Mouse (Mus musculus) heart, postnatal 0 days (tissue): ENCODE results near the gene Hk2.

Experiments
- CTCF ChIP-seq: IDR thresholded peaks from 2 replicates; pipeline ENCODE4 v1.5.1; 2016; ENCODE audit warnings: antibody characterized with exemption, control low read depth, low read depth
- EP300 ChIP-seq: IDR thresholded peaks from 2 replicates; pipeline ENCODE4 v1.6.1; 2016; ENCODE audit warnings: antibody characterized with exemption, low read depth

GRCm38 (mm10) chr6:82821758-82822253 is 47.6 kb upstream of the Hk2 start:
- TF ChIP-seq EP300 = no peak
- no peak for TF ChIP-seq CTCF
